Mouse (Mus musculus) megakaryocyte, embryonic 14.5 days (primary cell): Measurements from ENCODE around the gene Ap4b1. TPM values are rescaled to one million over a fixed set of nuclear protein-coding genes. Genes with fewer than 3 reads are reported as not detected.
"Not testable (repeated sequence)": the region's sequence is repeated elsewhere in the genome, so short reads cannot be mapped to it uniquely, and the experiment has no call there.

Experiments
- H3K27me3 ChIP-seq: replicated peaks from 2 replicates; pipeline ENCODE3; 2012; ENCODE audit warnings: inconsistent platforms
- H3K36me3 ChIP-seq: replicated peaks from 2 replicates; pipeline ENCODE3; 2012; ENCODE audit warnings: low read length, inconsistent platforms, mixed read lengths
- H3K4me1 ChIP-seq: 2 replicates; pipeline ENCODE4 v1.6.1; 2012; ENCODE audit warnings: inconsistent platforms
- H3K4me3 ChIP-seq: replicated peaks from 2 replicates; pipeline ENCODE3; 2012; ENCODE audit warnings: moderate library complexity, mild to moderate bottlenecking, inconsistent platforms
- H3K9me3 ChIP-seq: 2 replicates; pipeline ENCODE4 v1.6.1; 2012; ENCODE audit warnings: inconsistent platforms
- FLI1 ChIP-seq: IDR thresholded peaks from 2 replicates; pipeline ENCODE4 v1.6.1; 2012; ENCODE audit warnings: low read length, inconsistent platforms, mixed read lengths
- GATA1 ChIP-seq: IDR thresholded peaks from 3 replicates; pipeline ENCODE4 v1.6.1; 2012; ENCODE audit warnings: mixed read lengths, low read length, inconsistent platforms, borderline replicate concordance
- polyA plus RNA-seq: library from polyadenylated mRNA; stranded (reverse); fragments of >175 nt; gene quantifications from 2 replicates; pipeline ENCODE4 v1.2.3, GENCODE M21; 2012; ENCODE audit warnings: low replicate concordance; ENCODE audit not compliant: insufficient read depth

The Ap4b1 gene
- polyA plus RNA-seq, 1 experiment: 3.6 TPM

DNA sequence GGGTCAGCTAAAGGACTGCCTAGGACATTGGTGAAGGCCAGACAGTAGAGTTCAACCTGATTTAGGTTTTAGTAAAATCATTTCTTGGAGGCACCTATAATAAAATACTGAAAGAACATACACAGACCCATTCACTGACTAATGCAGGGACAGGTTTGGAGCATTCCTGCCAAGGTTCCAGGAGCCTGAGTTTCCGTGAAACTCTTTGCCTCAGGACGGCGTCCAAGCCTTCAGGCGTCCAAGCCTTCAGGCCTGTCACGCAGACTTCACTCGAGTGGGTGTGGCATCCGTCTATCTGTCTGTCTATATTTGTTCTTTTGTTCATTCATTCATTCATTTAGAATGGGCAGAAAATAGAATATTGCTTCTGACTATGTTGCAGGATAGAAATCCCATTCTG lies 21.8 kb downstream of the Ap4b1 start:
- H3K9me3 ChIP-seq: no peaks in the 10 kb centered on the region
- H3K36me3 ChIP-seq: peaks cover 31% of the 10 kb centered on the region
- no peak for TF ChIP-seq GATA1
- no peak for TF ChIP-seq FLI1
- H3K4me1 ChIP-seq: peaks cover 8% of the 10 kb centered on the region
- H3K27me3 ChIP-seq: no peaks in the 10 kb centered on the region
- H3K4me3 ChIP-seq: no peak overlapping the region

DNA sequence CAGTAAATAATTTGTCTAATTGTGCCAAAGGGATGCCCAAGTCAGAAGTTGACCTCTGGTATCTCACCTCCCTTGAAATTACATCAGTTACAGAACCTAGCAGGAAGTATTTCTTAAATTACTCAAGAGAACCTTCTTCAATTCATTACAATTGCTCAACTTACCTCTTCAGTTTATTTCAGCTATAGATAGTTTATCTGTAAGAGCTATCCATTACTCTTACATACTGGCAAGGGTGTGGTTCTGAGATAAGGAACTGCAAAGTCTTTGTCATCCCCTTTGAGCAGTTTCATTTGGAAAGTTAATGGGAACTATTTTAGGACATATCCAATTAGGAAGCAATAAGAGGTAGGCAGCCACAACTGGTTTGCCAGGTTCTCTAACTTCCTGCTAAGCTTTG lies 23.1 kb downstream of the Ap4b1 start, which contains the start of gene Bcl2l15:
Gene Bcl2l15, plus strand, starts transcription at position 176 of the 400 bp plus-strand sequence.
- Histone ChIP-seq H3K27me3 (no peaks in the 10 kb centered on the region), H3K9me3 (no peaks in the 10 kb centered on the region), H3K4me3 (no peak within 1 kb of the TSS), H3K36me3 (peaks cover 28% of the 10 kb centered on the region), H3K4me1 (peaks cover 8% of the 10 kb centered on the region)
- TF ChIP-seq GATA1 (no peak), FLI1 (no peak)

DNA sequence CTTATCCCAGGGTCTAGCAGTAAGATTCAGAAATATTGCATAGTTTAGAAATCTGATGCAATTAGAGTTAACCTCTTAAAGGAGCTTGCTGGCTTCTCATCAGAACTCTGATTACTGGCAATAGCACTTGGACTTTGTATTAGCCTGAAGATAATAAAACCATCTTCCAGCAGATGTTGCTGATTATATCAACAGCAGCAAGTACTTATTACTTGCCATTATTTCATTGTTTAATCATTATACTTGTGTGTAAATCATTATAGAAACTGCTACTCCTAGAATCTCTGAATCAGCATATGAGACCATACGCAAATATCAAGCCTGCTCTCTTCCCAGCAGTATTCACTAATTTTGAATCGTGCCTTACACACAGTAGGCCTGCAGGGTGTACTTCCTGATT lies 24.7 kb downstream of the Ap4b1 start:
- Histone ChIP-seq H3K4me1 (peaks cover 8% of the 10 kb centered on the region), H3K27me3 (no peaks in the 10 kb centered on the region), H3K9me3 (no peaks in the 10 kb centered on the region), H3K36me3 (peaks cover 34% of the 10 kb centered on the region), H3K4me3 (no peak overlapping the region)
- TF ChIP-seq FLI1 (no peak), GATA1 (no peak)

DNA sequence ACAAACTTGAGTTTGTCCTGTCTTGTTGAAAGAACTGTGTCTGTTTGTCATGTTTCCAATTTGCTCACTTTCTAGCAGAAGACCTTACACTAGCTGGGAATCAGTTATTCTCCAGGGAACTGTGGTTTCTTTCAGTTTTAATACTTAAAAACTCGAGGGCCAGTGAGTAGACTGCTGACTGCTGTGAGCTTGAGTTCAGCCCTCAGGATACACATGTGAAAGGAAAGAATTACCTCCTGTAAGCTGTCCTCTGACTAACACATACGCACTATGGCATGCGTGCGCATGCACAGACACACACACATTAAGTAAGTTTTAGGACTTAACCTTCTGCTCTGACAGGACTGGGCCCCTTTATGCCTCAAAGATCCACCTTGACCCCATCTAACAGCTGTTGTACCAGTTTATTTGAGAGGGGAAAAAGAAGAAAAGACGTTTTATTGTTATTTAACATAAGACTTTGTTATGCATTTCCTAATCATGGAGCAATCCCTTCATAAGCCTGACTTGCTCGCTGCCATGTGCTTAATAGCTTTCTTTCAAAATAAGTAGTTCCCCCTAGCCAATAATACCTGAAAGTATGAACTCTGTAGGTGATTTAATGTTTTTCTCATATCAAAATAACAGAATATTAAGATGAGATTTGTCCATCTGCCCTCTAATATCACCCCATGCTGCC lies 26.1 kb downstream of the Ap4b1 start:
- Histone ChIP-seq H3K9me3 (no peaks in the 10 kb centered on the region), H3K36me3 (peaks cover 37% of the 10 kb centered on the region), H3K27me3 (no peaks in the 10 kb centered on the region), H3K4me1 (peaks cover 8% of the 10 kb centered on the region), H3K4me3 (no peak overlapping the region)
- TF ChIP-seq GATA1 (no peak), FLI1 (no peak)

DNA sequence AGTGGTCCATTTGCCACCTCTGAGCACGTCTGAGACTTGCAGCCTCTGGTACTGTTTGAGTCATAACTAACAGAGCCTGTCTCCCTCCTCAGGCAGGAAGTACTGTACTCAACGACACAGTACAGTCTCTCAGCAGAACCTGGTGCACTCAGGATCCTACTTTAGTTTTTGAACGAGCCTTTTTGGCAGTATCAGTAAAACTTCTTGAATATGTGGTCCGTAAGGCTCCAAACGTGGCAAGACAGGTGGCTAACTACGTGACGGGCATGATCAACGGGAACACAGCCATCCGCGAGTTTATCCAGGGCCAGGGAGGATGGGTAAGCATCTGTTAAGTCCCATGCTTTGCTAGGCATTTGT lies 26.6 kb downstream of the Ap4b1 start:
- Histone ChIP-seq H3K9me3 (no peaks in the 10 kb centered on the region), H3K4me1 (peaks cover 8% of the 10 kb centered on the region)
- TF ChIP-seq GATA1: no peak
- TF ChIP-seq FLI1: no peak

GRCm38 (mm10) chr3:103836453-103836852 lies 27.1 kb downstream of the Ap4b1 start:
- Histone ChIP-seq H3K9me3 (no peaks in the 10 kb centered on the region), H3K27me3 (no peaks in the 10 kb centered on the region), H3K4me1 (peaks cover 8% of the 10 kb centered on the region), H3K36me3 (peaks cover 42% of the 10 kb centered on the region), H3K4me3 (no peak overlapping the region)
- TF ChIP-seq FLI1 (no peak), GATA1 (no peak)

More for the DNA sequence above, 26.6 kb downstream of the Ap4b1 start:
- Histone ChIP-seq H3K27me3 (no peaks in the 10 kb centered on the region), H3K4me3 (no peak overlapping the region), H3K36me3 (peaks cover 40% of the 10 kb centered on the region)

GRCm38 (mm10) chr3:103839711-103840110 lies 30.4 kb downstream of the Ap4b1 start:
- Histone ChIP-seq H3K27me3 (no peaks in the 10 kb centered on the region), H3K36me3 (peaks cover 57% of the 10 kb centered on the region), H3K4me3 (no peak overlapping the region), H3K9me3 (peaks cover 4% of the 10 kb centered on the region; the same call in 1 of the 2 replicates), H3K4me1 (peaks cover 4% of the 10 kb centered on the region; the same call in 1 of the 2 replicates)
- TF ChIP-seq FLI1 (no peak), GATA1 (no peak)

DNA sequence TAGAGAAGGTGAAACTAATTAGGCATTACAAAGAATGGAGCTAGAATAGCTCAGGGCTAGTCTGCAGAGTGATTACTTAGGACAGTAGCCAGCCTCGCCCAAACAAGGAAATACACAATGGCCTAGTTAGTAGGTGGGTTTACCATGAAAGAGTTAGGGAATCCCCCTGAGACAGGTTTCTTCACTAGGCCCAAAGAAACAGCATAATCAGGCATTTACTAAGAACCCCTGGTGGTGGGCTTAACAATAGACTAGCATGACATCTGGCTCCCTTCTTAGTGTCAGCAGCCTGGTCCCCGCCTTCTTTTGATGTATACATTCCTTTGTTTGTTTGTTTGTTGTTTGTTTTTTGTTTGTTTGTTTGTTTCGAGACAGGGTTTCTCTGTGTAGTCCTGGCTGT lies 30.9 kb downstream of the Ap4b1 start:
- H3K9me3 ChIP-seq, H3K27me3 ChIP-seq, H3K4me3 ChIP-seq, H3K4me1 ChIP-seq: not testable (repeated sequence)
- H3K36me3 ChIP-seq: peaks cover 59% of the 10 kb centered on the region

DNA sequence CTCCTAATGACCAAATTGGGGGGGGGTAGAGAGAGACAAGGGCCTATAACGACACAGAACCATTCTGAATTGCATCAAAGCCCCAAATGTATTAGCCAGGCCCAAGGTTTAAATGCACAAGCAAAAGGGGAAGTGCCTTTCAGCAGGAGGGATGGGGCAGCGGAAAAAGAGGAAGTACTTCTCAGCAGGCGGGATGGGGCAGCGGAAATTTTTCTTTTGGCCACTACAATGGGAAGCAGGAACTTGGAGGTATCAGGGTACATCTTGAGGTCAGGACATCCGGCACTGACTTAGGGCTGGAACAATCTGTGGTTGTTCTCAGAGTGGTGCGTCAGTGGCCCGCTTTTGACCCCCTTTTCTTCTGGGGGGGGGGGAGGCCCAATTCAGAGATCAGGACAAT lies 31.6 kb downstream of the Ap4b1 start:
- H3K27me3 ChIP-seq, H3K4me1 ChIP-seq, H3K9me3 ChIP-seq, H3K4me3 ChIP-seq: not testable (repeated sequence)
- peaks cover 55% of the 10 kb centered on the region for H3K36me3 ChIP-seq

DNA sequence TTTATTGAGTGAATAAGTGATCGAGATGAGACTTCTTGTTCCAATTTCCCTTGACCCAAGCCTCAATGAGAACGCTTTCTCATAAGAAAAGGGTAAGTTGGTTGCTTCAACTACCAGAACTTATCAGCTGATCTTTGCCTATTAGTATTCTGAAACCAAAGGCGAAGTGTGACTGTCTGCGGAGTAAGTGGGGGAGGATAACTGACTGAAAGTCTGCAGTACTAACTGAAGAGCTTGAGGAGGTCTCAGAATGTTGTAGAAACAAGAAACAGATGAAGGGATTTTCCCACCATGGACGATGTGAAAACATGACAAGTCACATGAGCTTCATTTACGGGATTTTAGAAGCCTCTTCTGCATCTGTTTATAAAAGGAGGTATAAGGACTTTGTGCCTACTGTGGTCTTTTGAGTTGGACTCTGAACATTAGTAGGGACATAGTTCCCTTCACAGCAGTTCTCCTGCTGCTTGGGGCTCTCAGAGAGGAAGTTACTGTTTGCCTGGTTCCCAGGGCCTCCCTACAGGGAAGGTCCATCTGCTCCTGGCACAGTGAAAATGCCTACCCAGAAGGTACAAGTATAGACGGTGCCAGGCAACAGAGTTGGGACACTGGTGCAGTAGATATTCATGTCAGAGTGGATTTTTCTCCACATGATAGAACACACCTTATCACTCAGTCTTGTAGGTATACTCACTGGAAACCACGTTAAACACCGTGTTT lies 41.5 kb downstream of the Ap4b1 start:
- Histone ChIP-seq H3K4me1 (peaks cover 36% of the 10 kb centered on the region), H3K36me3 (peaks cover 3% of the 10 kb centered on the region), H3K9me3 (no peaks in the 10 kb centered on the region), H3K27me3 (no peaks in the 10 kb centered on the region), H3K4me3 (no peak overlapping the region)
- TF ChIP-seq GATA1: no peak
- no peak for TF ChIP-seq FLI1
